Mouse (Mus musculus) kidney, postnatal 36 days (tissue): Measurements from ENCODE around the gene Vmn2r6.
"Not testable (repeated sequence)": the region's sequence is repeated elsewhere in the genome, so short reads cannot be mapped to it uniquely, and the experiment has no call there.

Experiments used
- DNase-seq, 2 experiments: peaks; one replicate each; pipeline ENCODE4 v3.0.0; 2021 to 2022; ENCODE audit warnings: mixed read lengths in 2 of 2

Vmn2r6 gene

GRCm38 (mm10) chr3:64565730-64566129 is at the start of gene Vmn2r6:
Gene Vmn2r6, minus strand, starts transcription at chr3:64565830.
- DNase-seq = not testable (repeated sequence)

DNA sequence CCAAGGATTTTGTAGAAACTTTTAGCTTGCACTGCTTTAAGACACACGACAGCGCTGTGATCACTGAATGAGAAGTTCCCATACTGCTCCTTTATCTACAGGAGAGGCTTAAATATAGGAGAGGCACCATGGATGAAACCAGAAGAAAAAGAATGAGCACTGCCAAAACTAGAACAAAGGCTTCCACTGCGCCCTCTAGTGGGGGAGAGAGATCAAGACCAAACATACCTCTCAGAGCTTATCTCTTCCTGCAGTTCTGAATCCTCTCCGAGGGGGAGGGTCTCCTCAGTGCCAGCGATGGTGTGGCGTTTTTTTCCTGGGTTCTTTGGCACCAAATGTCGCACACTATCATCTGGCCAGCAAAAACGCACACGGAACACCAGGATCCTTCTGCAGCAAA is 22.0 kb upstream of the Vmn2r6 start:
- peak; percentile 2 to 59 for DNase-seq

GRCm38 (mm10) chr3:64568793-64569192 is 3.2 kb upstream of the Vmn2r6 start:
- DNase-seq = not testable (repeated sequence)

DNA sequence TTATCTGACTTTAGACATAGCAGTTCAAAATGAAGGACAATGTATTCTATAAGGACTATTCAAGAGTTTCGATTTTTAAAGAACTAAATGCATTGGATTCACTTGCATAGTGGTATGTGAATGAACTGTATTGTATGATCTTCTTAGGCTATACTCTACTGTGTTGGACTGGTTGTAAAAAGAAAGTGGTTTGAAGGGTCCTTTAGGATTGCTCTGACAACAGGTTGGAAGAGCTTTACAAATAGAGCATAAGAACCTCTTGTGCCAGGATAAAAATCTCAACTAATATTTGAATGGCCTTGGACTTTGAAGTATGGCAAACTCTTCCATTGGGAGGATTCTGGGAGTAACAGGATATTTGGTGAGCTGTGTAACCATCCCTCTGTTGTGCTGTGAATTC is 42.0 kb downstream of the Vmn2r6 start:
- not testable (repeated sequence) for DNase-seq

DNA sequence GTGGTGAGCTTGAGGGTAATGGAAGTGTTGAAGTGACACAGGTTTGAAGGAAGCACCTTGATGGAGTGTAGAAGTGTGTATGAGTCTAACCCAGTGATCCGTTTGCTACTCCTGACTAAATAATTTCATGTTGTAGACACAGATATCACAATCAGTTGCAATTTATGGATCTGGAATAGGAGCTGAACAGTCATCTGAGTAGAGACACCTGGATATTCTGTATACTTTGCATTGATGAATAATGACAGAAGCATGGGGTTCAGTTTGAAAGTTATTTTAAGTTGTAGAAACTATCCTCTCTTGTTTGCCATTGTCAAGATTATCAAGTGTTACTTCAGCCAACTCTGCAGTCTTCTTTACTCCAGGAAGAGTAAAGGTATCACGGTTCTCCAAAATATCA is 55.9 kb downstream of the Vmn2r6 start, which contains the start of gene Vmn2r5:
Vmn2r5 (minus strand) TSS at position 101 of the 400 bp plus-strand sequence.
- not testable (repeated sequence) for DNase-seq
